Mouse (Mus musculus) lung, embryonic 16.5 days (tissue): ENCODE results near the gene Tubg1. TPM values are rescaled to one million over a fixed set of nuclear protein-coding genes. Genes with fewer than 3 reads are reported as not detected.
A peak's percentile ranks its signal among the peaks of the same experiment; 100 is the strongest.
"Not testable (repeated sequence)": the region's sequence is repeated elsewhere in the genome, so short reads cannot be mapped to it uniquely, and the experiment has no call there.

Experiments used
- ATAC-seq: fragments of 200-750 bp; cut with Nextera tagmentation; 2 replicates; pipeline ENCODE4 v1.8.0; 2017; ENCODE audit warnings: low read depth, mild to moderate bottlenecking, moderate library complexity
- H3K27ac ChIP-seq: fragments of 300-500 bp; sonication (generic); 2 replicates; pipeline ENCODE4 v1.5.1; 2014; ENCODE audit warnings: mild to moderate bottlenecking, control low read depth, low read length
- H3K27me3 ChIP-seq: fragments of 300-500 bp; sonication (generic); 2 replicates; pipeline ENCODE4 v1.6.1; 2014; ENCODE audit warnings: low read depth, low read length, mixed read lengths; ENCODE audit not compliant: control insufficient read depth, insufficient read depth
- H3K36me3 ChIP-seq: fragments of 300-500 bp; sonication (generic); 2 replicates; pipeline ENCODE4 v1.6.1; 2014; ENCODE audit warnings: low read length; ENCODE audit not compliant: control insufficient read depth, insufficient read depth
- H3K4me1 ChIP-seq: fragments of 300-500 bp; sonication (generic); replicated peaks from 2 replicates; pipeline ENCODE4 v1.6.1; 2014; ENCODE audit warnings: low read length, mixed read lengths; ENCODE audit not compliant: control insufficient read depth, insufficient read depth
- H3K4me2 ChIP-seq: fragments of 300-500 bp; sonication (generic); 2 replicates; pipeline ENCODE4 v1.6.1; 2014; ENCODE audit warnings: low read depth, low read length, control low read depth
- H3K4me3 ChIP-seq: fragments of 300-500 bp; sonication (generic); 2 replicates; pipeline ENCODE4 v1.5.1; 2014; ENCODE audit warnings: mild to moderate bottlenecking, low read length, control low read depth
- H3K9ac ChIP-seq: fragments of 300-500 bp; sonication (generic); 2 replicates; pipeline ENCODE4 v1.6.1; 2014; ENCODE audit warnings: low read length, control low read depth
- H3K9me3 ChIP-seq: fragments of 300-500 bp; sonication (generic); 2 replicates; pipeline ENCODE4 v1.6.1; 2016; ENCODE audit warnings: low read length; ENCODE audit not compliant: control insufficient read depth
- WGBS: fragments of 180-500 bp; shearing (Covaris S2); extraction: QIAGEN DNeasy Blood & Tissue Kit; methylation state at CpG from one replicate; pipeline ENCODE4 v1.1.7; 2014; 5-methylcytosine and 5-hydroxymethylcytosine counted together
- polyA plus RNA-seq: library from polyadenylated mRNA; unstranded; fragments of >200 nt; fragmentation: Nextera tagmentation; extraction: Ambion mirVana; gene quantifications from 2 replicates; pipeline ENCODE4 v1.2.1, GENCODE M21; 2015

Gene Tubg1
- polyA plus RNA-seq, 1 experiment from 2014 or later = 82.1 TPM

- Histone ChIP-seq H3K27ac (no peak overlapping the region), H3K27me3 (no peaks in the 10 kb centered on the region), H3K4me2 (no peak overlapping the region), H3K36me3 (0 out of 2 replicates have a peak, but pooled peaks cover 4% of the 10 kb centered on the region), H3K4me1 (peaks cover 11% of the 10 kb centered on the region), H3K4me3 (no peak overlapping the region), H3K9ac (no peak overlapping the region), H3K9me3 (no peaks in the 10 kb centered on the region)
- WGBS = 82% methylated on average over 2 of the region's 2 CpGs
- ATAC-seq = no peak
Observed at GRCm38 (mm10) chr11:101115564-101115963, 4.2 kb upstream of the Tubg1 start.

- 22% methylated on average over 4 of the region's 4 CpGs for whole genome bisulfite sequencing
- Histone ChIP-seq H3K27me3 (no peaks in the 10 kb centered on the region), H3K4me3 (peak overlapping the region; percentile 90), H3K36me3 (peaks cover 7% of the 10 kb centered on the region; the same call in 1 of the 2 replicates), H3K4me1 (peaks cover 19% of the 10 kb centered on the region), H3K27ac (peak overlapping the region; percentile 20; the same call in 1 of the 2 replicates), H3K4me2 (peak overlapping the region; percentile 73), H3K9ac (peak overlapping the region; percentile 91), H3K9me3 (no peaks in the 10 kb centered on the region)
- no peak for ATAC-seq
Observed at GRCm38 (mm10) chr11:101118105-101118504, 1.6 kb upstream of the Tubg1 start.

GRCm38 (mm10) chr11:101119131-101119760, 492 bp upstream of the Tubg1 start:
- peaks cover 19% of the 10 kb centered on the region for H3K4me1 ChIP-seq
- H3K27me3 ChIP-seq = no peaks in the 10 kb centered on the region
- H3K27ac ChIP-seq = peak overlapping the region; percentile 87
- H3K4me2 ChIP-seq = peak overlapping the region; percentile 73
- H3K9me3 ChIP-seq = no peaks in the 10 kb centered on the region
- peak; percentile 79 for ATAC-seq
- under 1% methylated on average over 39 of the region's 39 CpGs for WGBS
- peak overlapping the region; percentile 90 for H3K4me3 ChIP-seq
- H3K36me3 ChIP-seq = peaks cover 13% of the 10 kb centered on the region
- peak overlapping the region; percentile 91 for H3K9ac ChIP-seq

GRCm38 (mm10) chr11:101120545-101121188, 929 bp downstream of the Tubg1 start:
- H3K36me3 ChIP-seq = peaks cover 16% of the 10 kb centered on the region
- no peaks in the 10 kb centered on the region for H3K9me3 ChIP-seq
- peak overlapping the region; percentile 96 for H3K4me2 ChIP-seq
- 12% methylated on average over 19 of the region's 19 CpGs for WGBS
- H3K9ac ChIP-seq = peak overlapping the region; percentile 84
- peaks cover 19% of the 10 kb centered on the region for H3K4me1 ChIP-seq
- H3K27me3 ChIP-seq = no peaks in the 10 kb centered on the region
- H3K27ac ChIP-seq = peak overlapping the region; percentile 79
- peak overlapping the region; percentile 90 for H3K4me3 ChIP-seq
- no peak for ATAC-seq

- not testable (repeated sequence) for H3K4me3 ChIP-seq, H3K9me3 ChIP-seq, H3K4me1 ChIP-seq, H3K9ac ChIP-seq, H3K27me3 ChIP-seq, ATAC-seq, H3K4me2 ChIP-seq, H3K27ac ChIP-seq
- 96% methylated on average over 8 of the region's 8 CpGs for whole genome bisulfite sequencing
- H3K36me3 ChIP-seq = peaks cover 24% of the 10 kb centered on the region
Observed at GRCm38 (mm10) chr11:101124494-101124893, 4.8 kb downstream of the Tubg1 start.

- H3K4me1 ChIP-seq, H3K9ac ChIP-seq, H3K4me2 ChIP-seq, ATAC-seq, H3K9me3 ChIP-seq, H3K4me3 ChIP-seq, H3K27ac ChIP-seq, H3K27me3 ChIP-seq: not testable (repeated sequence)
- WGBS = 91% methylated on average over 7 of the region's 9 CpGs
- H3K36me3 ChIP-seq = peaks cover 24% of the 10 kb centered on the region
Observed at GRCm38 (mm10) chr11:101125008-101125407, 5.3 kb downstream of the Tubg1 start.

- Histone ChIP-seq H3K36me3 (peaks cover 24% of the 10 kb centered on the region), H3K9ac (no peak overlapping the region), H3K4me2 (no peak overlapping the region), H3K27ac (no peak overlapping the region), H3K4me3 (no peak overlapping the region), H3K27me3 (no peaks in the 10 kb centered on the region), H3K9me3 (peaks cover 6% of the 10 kb centered on the region), H3K4me1 (0 out of 2 replicates have a peak, but pooled peaks cover 4% of the 10 kb centered on the region)
- ATAC-seq = no peak
- 93% methylated on average over 1 of the region's 1 CpGs for WGBS
Observed at GRCm38 (mm10) chr11:101127075-101127474, 7.3 kb downstream of the Tubg1 start.

- no peak overlapping the region for H3K4me3 ChIP-seq
- peaks cover 6% of the 10 kb centered on the region for H3K9me3 ChIP-seq
- no peaks in the 10 kb centered on the region for H3K27me3 ChIP-seq
- no peak overlapping the region for H3K4me2 ChIP-seq
- peaks cover 16% of the 10 kb centered on the region for H3K36me3 ChIP-seq
- H3K9ac ChIP-seq = no peak overlapping the region
- ATAC-seq = no peak
- H3K27ac ChIP-seq = no peak overlapping the region
- H3K4me1 ChIP-seq = 0 out of 2 replicates have a peak, but pooled peaks cover 4% of the 10 kb centered on the region
- 71% methylated on average over 11 of the region's 11 CpGs for WGBS
Observed at GRCm38 (mm10) chr11:101128996-101129577, 9.3 kb downstream of the Tubg1 start.

GRCm38 (mm10) chr11:101130056-101130756, 10.5 kb downstream of the Tubg1 start:
- 35% methylated on average over 18 of the region's 18 CpGs for WGBS
- H3K9ac ChIP-seq = peak overlapping the region; percentile 13; the same call in 1 of the 2 replicates
- no peak overlapping the region for H3K27ac ChIP-seq
- H3K4me1 ChIP-seq = 0 out of 2 replicates have a peak, but pooled peaks cover 4% of the 10 kb centered on the region
- 0 out of 2 replicates have a peak, but pooled peaks have one; percentile 15 for ATAC-seq
- H3K4me2 ChIP-seq = no peak overlapping the region
- no peak overlapping the region for H3K4me3 ChIP-seq
- H3K27me3 ChIP-seq = no peaks in the 10 kb centered on the region
- H3K36me3 ChIP-seq = peaks cover 16% of the 10 kb centered on the region
- H3K9me3 ChIP-seq = peaks cover 6% of the 10 kb centered on the region
